Mouse (Mus musculus) adipose tissue, adult 10 weeks (tissue): ENCODE measurements around the gene Gm14295. TPM values are rescaled to one million over a fixed set of nuclear protein-coding genes. Genes with fewer than 3 reads are reported as not detected.

Experiments
- polyA plus RNA-seq: library from polyadenylated mRNA; stranded (reverse); fragments of 350-450 nt; fragmentation: Illumina TruSeq; extraction: RNeasy Lipid Tissue Mini Kit (QIAGEN cat#74804); gene quantifications from one replicate; pipeline ENCODE4 v1.2.3, GENCODE M21; 2014; ENCODE audit warnings: low read depth, low replicate concordance

The Gm14295 gene
- polyA plus RNA-seq: 22.7 TPM

GRCm38 (mm10) chr2:176798312-176798711 lies at the start of gene Gm14295:
Gene Gm14295 (plus strand): TSS chr2:176798612.

GRCm38 (mm10) chr2:176830840-176831239 lies 32.4 kb downstream of the Gm14295 start, which contains the start of gene Gm14408:
Gene Gm14408 (plus strand): TSS chr2:176831140.

Other genes starting within 250 kb of the Gm14295 start
- 4.5 TPM for gene Gm14308, start 162.3 kb upstream of the Gm14295 start, polyA plus RNA-seq
- 9.8 TPM for gene Zfp973, start 128.1 kb upstream of the Gm14295 start, polyA plus RNA-seq
- 22.3 TPM for gene Gm14305, start 90.3 kb upstream of the Gm14295 start, polyA plus RNA-seq
- gene Gm14408, start 32.5 kb downstream of the Gm14295 start, polyA plus RNA-seq: not detected
- 10.3 TPM for gene Gm14296, start 129.2 kb downstream of the Gm14295 start, polyA plus RNA-seq
- gene Gm14419, start 202.3 kb downstream of the Gm14295 start, polyA plus RNA-seq: 5.5 TPM